20 mouse cellular contexts compared by ENCODE assay signal in the genomic region with DNA sequence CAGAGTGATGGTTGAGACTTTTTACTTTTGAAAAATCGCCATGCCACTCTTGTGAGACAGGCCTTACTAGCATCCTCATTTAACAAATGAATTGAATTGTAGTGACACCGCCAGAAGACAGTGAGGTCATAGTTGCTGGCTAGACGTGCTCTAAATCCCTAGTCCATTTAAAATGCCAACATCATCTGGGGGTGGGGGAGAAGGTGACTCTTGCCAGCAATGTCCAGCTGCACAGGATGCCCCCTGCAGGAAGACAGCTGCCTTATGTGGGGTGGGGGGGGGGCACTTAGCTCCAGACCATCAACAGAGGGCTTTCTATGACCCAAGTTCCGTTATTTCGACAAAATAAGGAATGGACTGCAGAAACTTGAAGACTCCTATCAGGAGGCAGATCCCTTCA. TPM values are rescaled to one million over a fixed set of nuclear protein-coding genes. Genes with fewer than 3 reads are reported as not detected.
"Had no signal": no experiment of that assay in that cellular context is flagged by ENCODE, and none has a peak within 500 bp of the region (broad histone marks: within the 10 kb centered on the region; RNA-seq: fewer than 3 reads in every experiment).

No protein-coding gene starts in this region.

- H3K9me3 ChIP-seq: lung, embryonic 15.5 days; midbrain, embryonic 12.5 days had no signal

- ATAC-seq: midbrain, embryonic 16.5 days had no signal

- DNase-seq: kidney, adult 11 months; kidney, adult 9 months; kidney, postnatal 14 days; kidney, postnatal 4 days; lung, adult 18-20 months; lung, postnatal 14 days; right cerebral cortex, postnatal 14 days; right cerebral cortex, postnatal 4 days; thymus, adult 2 months; thymus, postnatal 14 days; thymus, postnatal 4 days had no signal

- H3K27me3 ChIP-seq: lung, embryonic 15.5 days; midbrain, embryonic 12.5 days had no signal

- H3K27ac ChIP-seq: liver, embryonic 14.5 days; lung, embryonic 15.5 days; macrophage; midbrain, embryonic 12.5 days; stomach, postnatal 0 days had no signal

- H3K4me2 ChIP-seq: lung, embryonic 15.5 days; midbrain, embryonic 12.5 days had no signal

- H3K4me1 ChIP-seq: lung, embryonic 15.5 days; midbrain, embryonic 12.5 days had no signal

- H3K4me3 ChIP-seq: lung, embryonic 15.5 days; midbrain, embryonic 12.5 days had no signal

- H3K9ac ChIP-seq: liver, embryonic 14.5 days; lung, embryonic 15.5 days; midbrain, embryonic 12.5 days had no signal

- H3K36me3 ChIP-seq: lung, embryonic 15.5 days; midbrain, embryonic 12.5 days had no signal

RNA-seq across cellular contexts. Expression of a gene that starts 32.4 kb away (rescaled TPM):
- polyA plus RNA-seq: limb, embryonic 11.5 days; neural tube, embryonic 11.5 days; neural tube, embryonic 14.5 days had no signal
